In the genomic region with DNA sequence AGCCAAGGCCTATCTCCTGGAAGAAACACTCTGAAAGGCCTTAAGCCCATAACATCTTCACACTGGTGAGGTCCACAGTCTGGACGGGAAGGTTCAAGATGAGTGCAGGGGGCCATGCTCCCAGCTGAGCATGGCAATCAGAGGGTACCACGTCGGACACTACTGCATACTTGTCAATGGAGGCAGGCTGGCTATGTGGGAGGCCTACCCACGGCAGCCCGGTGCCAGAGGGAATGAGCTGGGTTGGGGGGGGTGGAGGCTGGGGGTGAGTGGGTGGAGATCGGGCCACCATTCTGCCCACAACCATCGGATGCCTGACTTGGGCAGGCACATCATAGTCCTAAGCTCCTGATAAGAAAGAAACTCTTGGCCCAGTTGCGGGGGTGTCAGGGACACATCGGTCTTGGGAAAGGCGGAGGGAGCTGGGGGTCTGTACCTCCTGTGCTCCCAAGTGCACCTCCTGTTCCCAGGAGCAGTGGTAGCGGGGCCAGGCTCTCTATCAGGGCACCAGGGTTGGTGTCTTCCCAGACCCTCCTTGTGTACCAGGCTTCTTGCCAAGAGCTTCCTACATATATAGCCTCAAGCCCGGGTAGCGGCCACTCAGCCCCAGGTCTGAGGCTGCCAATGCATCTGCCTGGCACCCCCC, we compare ENCODE assay signal across 9 mouse cellular contexts. TPM values are rescaled to one million over a fixed set of nuclear protein-coding genes. Genes with fewer than 3 reads are reported as not detected.
DNase-seq lines count a peak whose midpoint lies in the region; ATAC-seq and TF ChIP-seq lines count a peak whose summit lies in the region.
"Had no signal": no experiment of that assay in that cellular context is flagged by ENCODE, and none has a peak within 500 bp of the region (broad histone marks: within the 10 kb centered on the region; RNA-seq: fewer than 3 reads in every experiment).

No protein-coding gene starts in this region.

- no peak overlapping the region for H3K27ac ChIP-seq in intestine, embryonic 15.5 days
- H3K27ac ChIP-seq in intestine, embryonic 16.5 days (ENCODE audit: low read length), result no peak overlapping the region
- no peak overlapping the region for H3K27ac ChIP-seq in embryonic facial prominence, embryonic 12.5 days
- no peak overlapping the region for H3K27ac ChIP-seq in hindbrain, embryonic 16.5 days (ENCODE audit: low read depth, low read length)
- H3K27ac ChIP-seq in midbrain, postnatal 0 days (ENCODE audit: low read depth, low read length), result no peak overlapping the region

- H3K9ac ChIP-seq in intestine, embryonic 15.5 days, result no peak overlapping the region
- H3K9ac ChIP-seq in intestine, embryonic 16.5 days (ENCODE audit: low read depth, low read length), result no peak overlapping the region; the same call in 1 of the 2 replicates
- no peak overlapping the region for H3K9ac ChIP-seq in embryonic facial prominence, embryonic 12.5 days
- no peak overlapping the region for H3K9ac ChIP-seq in hindbrain, embryonic 16.5 days (ENCODE audit: low read depth, low read length)
- no peak overlapping the region for H3K9ac ChIP-seq in midbrain, postnatal 0 days (replicated peaks; ENCODE audit: low read length, poor library complexity, severe bottlenecking)

- peak overlapping the region; percentile 95; the same call in 1 of the 2 replicates for H3K4me2 ChIP-seq in intestine, embryonic 15.5 days (replicated peaks)
- no peak overlapping the region for H3K4me2 ChIP-seq in intestine, embryonic 16.5 days (ENCODE audit: low read depth, low read length)
- no peak overlapping the region for H3K4me2 ChIP-seq in embryonic facial prominence, embryonic 12.5 days (replicated peaks)
- H3K4me2 ChIP-seq in hindbrain, embryonic 16.5 days (ENCODE audit: low read length), result peak overlapping the region; percentile 90; the same call in 1 of the 2 replicates
- peak overlapping the region; percentile 79; the same call in 1 of the 2 replicates for H3K4me2 ChIP-seq in midbrain, postnatal 0 days (ENCODE audit: low read depth, low read length, poor library complexity, severe bottlenecking)

- WGBS in intestine, embryonic 15.5 days, result 74% methylated on average over 13 of the region's 13 CpGs
- WGBS in intestine, embryonic 16.5 days, result 76% methylated on average over 13 of the region's 13 CpGs
- 67% methylated on average over 13 of the region's 13 CpGs for WGBS in embryonic facial prominence, embryonic 12.5 days
- 66% methylated on average over 13 of the region's 13 CpGs for WGBS in hindbrain, embryonic 16.5 days
- 61% methylated on average over 13 of the region's 13 CpGs for WGBS in midbrain, postnatal 0 days

- DNase-seq in midbrain, postnatal 0 days (ENCODE audit: low spot score), result no peak
- no peak for DNase-seq in frontal cortex, postnatal 25 days (ENCODE audit: low spot score in 2 of 2)
- DNase-seq in thymus, adult 18-20 months, result no peak

- H3K27me3 ChIP-seq in intestine, embryonic 15.5 days (replicated peaks), result peaks cover 41% of the 10 kb centered on the region
- H3K27me3 ChIP-seq in intestine, embryonic 16.5 days (replicated peaks; ENCODE audit: control insufficient read depth, insufficient read depth, low read length), result peaks cover 29% of the 10 kb centered on the region
- peaks cover 69% of the 10 kb centered on the region for H3K27me3 ChIP-seq in embryonic facial prominence, embryonic 12.5 days
- H3K27me3 ChIP-seq in hindbrain, embryonic 16.5 days (replicated peaks; ENCODE audit: control insufficient read depth, insufficient read depth, low read length), result peaks cover 43% of the 10 kb centered on the region
- peaks cover 31% of the 10 kb centered on the region for H3K27me3 ChIP-seq in midbrain, postnatal 0 days (ENCODE audit: insufficient read depth, low read length)
- H3K27me3 ChIP-seq: Patski had no signal

- TF ChIP-seq CTCF in midbrain, postnatal 0 days (IDR thresholded peaks at IDR 0.05), result no peak

- no peak overlapping the region for H3K4me3 ChIP-seq in intestine, embryonic 15.5 days (replicated peaks)
- H3K4me3 ChIP-seq in intestine, embryonic 16.5 days (ENCODE audit: low read length), result no peak overlapping the region
- H3K4me3 ChIP-seq in embryonic facial prominence, embryonic 12.5 days, result peak overlapping the region; percentile 36; the same call in 1 of the 2 replicates
- H3K4me3 ChIP-seq in hindbrain, embryonic 16.5 days (ENCODE audit: low read length), result 0 out of 2 replicates have a peak overlapping the region, but pooled peaks have one; percentile 6
- peak overlapping the region; percentile 73; the same call in 1 of the 2 replicates for H3K4me3 ChIP-seq in midbrain, postnatal 0 days (ENCODE audit: low read depth, low read length)

- ATAC-seq in intestine, embryonic 15.5 days, result no peak
- no peak for ATAC-seq in intestine, embryonic 16.5 days
- ATAC-seq in embryonic facial prominence, embryonic 12.5 days (ENCODE audit: insufficient number of reproducible peaks, insufficient read depth, low FRiP score, low TSS enrichment), result no peak
- ATAC-seq in hindbrain, embryonic 16.5 days, result no peak
- no peak for ATAC-seq in midbrain, postnatal 0 days (ENCODE audit: low FRiP score)
- ATAC-seq: Patski had no signal

- peaks cover 46% of the 10 kb centered on the region for H3K4me1 ChIP-seq in intestine, embryonic 15.5 days (replicated peaks)
- peaks cover 47% of the 10 kb centered on the region for H3K4me1 ChIP-seq in intestine, embryonic 16.5 days (ENCODE audit: control insufficient read depth, insufficient read depth, low read length)
- peaks cover 52% of the 10 kb centered on the region for H3K4me1 ChIP-seq in embryonic facial prominence, embryonic 12.5 days
- H3K4me1 ChIP-seq in hindbrain, embryonic 16.5 days (ENCODE audit: control insufficient read depth, insufficient read depth, low read depth, low read length), result peaks cover 45% of the 10 kb centered on the region
- H3K4me1 ChIP-seq in midbrain, postnatal 0 days (ENCODE audit: insufficient read depth, low read length), result peaks cover 15% of the 10 kb centered on the region; the same call in 1 of the 2 replicates

- H3K36me3 ChIP-seq in intestine, embryonic 15.5 days, result peaks cover 2% of the 10 kb centered on the region; the same call in 1 of the 2 replicates
- H3K36me3 ChIP-seq in intestine, embryonic 16.5 days (ENCODE audit: control insufficient read depth, insufficient read depth, low read length), result no peaks in the 10 kb centered on the region
- peaks cover 2% of the 10 kb centered on the region for H3K36me3 ChIP-seq in embryonic facial prominence, embryonic 12.5 days
- H3K36me3 ChIP-seq in hindbrain, embryonic 16.5 days (ENCODE audit: control insufficient read depth, insufficient read depth, low read length), result peaks cover 7% of the 10 kb centered on the region
- peaks cover 8% of the 10 kb centered on the region for H3K36me3 ChIP-seq in midbrain, postnatal 0 days (ENCODE audit: insufficient read depth, low read length)

- no peaks in the 10 kb centered on the region for H3K9me3 ChIP-seq in intestine, embryonic 15.5 days
- H3K9me3 ChIP-seq in intestine, embryonic 16.5 days (ENCODE audit: control insufficient read depth, low read length), result no peaks in the 10 kb centered on the region
- no peaks in the 10 kb centered on the region for H3K9me3 ChIP-seq in embryonic facial prominence, embryonic 12.5 days
- H3K9me3 ChIP-seq in hindbrain, embryonic 16.5 days (ENCODE audit: control insufficient read depth, low read length), result no peaks in the 10 kb centered on the region
- H3K9me3 ChIP-seq in midbrain, postnatal 0 days (ENCODE audit: low read length), result no peaks in the 10 kb centered on the region

RNA-seq across cellular contexts. Expression of a gene that starts 2.1 kb away (rescaled TPM):
- 28.2 and 28.5 TPM in 2 replicates for polyA plus RNA-seq in intestine, embryonic 15.5 days (2015; fragmentation: Nextera tagmentation; extraction: Ambion mirVana)
- polyA plus RNA-seq in intestine, embryonic 16.5 days (2015; fragmentation: Nextera tagmentation; extraction: Ambion mirVana), result 17.5 and 21.0 TPM in 2 replicates
- polyA plus RNA-seq in embryonic facial prominence, embryonic 12.5 days (2016; fragmentation: Nextera tagmentation; extraction: Ambion mirVana), result 44.3 and 47.6 TPM in 2 replicates
- 19.1 and 21.6 TPM in 2 replicates for polyA plus RNA-seq in hindbrain, embryonic 16.5 days (2015; fragmentation: Nextera tagmentation; extraction: Ambion mirVana)
- 33.8 and 43.8 TPM in 2 replicates for total RNA-seq in midbrain, postnatal 0 days (2014; rRNA removed)
- 17.6 and 18.5 TPM in 2 replicates for polyA plus RNA-seq in midbrain, postnatal 0 days (2015; fragmentation: Nextera tagmentation; extraction: Ambion mirVana)

RNA-seq across cellular contexts. Expression of a gene that starts 5.1 kb away (rescaled TPM):
- 0.68 and 0.90 TPM in 2 replicates for polyA plus RNA-seq in intestine, embryonic 15.5 days (2015; fragmentation: Nextera tagmentation; extraction: Ambion mirVana)
- polyA plus RNA-seq in intestine, embryonic 16.5 days (2015; fragmentation: Nextera tagmentation; extraction: Ambion mirVana), result 0.69 and 0.71 TPM in 2 replicates
- polyA plus RNA-seq in embryonic facial prominence, embryonic 12.5 days (2016; fragmentation: Nextera tagmentation; extraction: Ambion mirVana), result 1.1 TPM in 2 replicates
- polyA plus RNA-seq in hindbrain, embryonic 16.5 days (2015; fragmentation: Nextera tagmentation; extraction: Ambion mirVana), result 2.0 TPM in 2 replicates
- 3.1 and 6.2 TPM in 2 replicates for total RNA-seq in midbrain, postnatal 0 days (2014; rRNA removed)
- 3.6 and 4.6 TPM in 2 replicates for polyA plus RNA-seq in midbrain, postnatal 0 days (2015; fragmentation: Nextera tagmentation; extraction: Ambion mirVana)
- total RNA-seq: monocyte, adult 5-6 weeks had no signal

RNA-seq across cellular contexts. Expression of a gene that starts 35.7 kb away (rescaled TPM):
- polyA plus RNA-seq in intestine, embryonic 15.5 days (2015; fragmentation: Nextera tagmentation; extraction: Ambion mirVana), result 27.5 and 30.0 TPM in 2 replicates
- 27.8 and 32.5 TPM in 2 replicates for polyA plus RNA-seq in intestine, embryonic 16.5 days (2015; fragmentation: Nextera tagmentation; extraction: Ambion mirVana)
- polyA plus RNA-seq in embryonic facial prominence, embryonic 12.5 days (2016; fragmentation: Nextera tagmentation; extraction: Ambion mirVana), result 26.4 and 27.9 TPM in 2 replicates
- 43.3 and 45.0 TPM in 2 replicates for polyA plus RNA-seq in hindbrain, embryonic 16.5 days (2015; fragmentation: Nextera tagmentation; extraction: Ambion mirVana)
- total RNA-seq in midbrain, postnatal 0 days (2014; rRNA removed), result 48.0 and 67.1 TPM in 2 replicates
- 50.4 and 54.6 TPM in 2 replicates for polyA plus RNA-seq in midbrain, postnatal 0 days (2015; fragmentation: Nextera tagmentation; extraction: Ambion mirVana)

RNA-seq across cellular contexts. Expression of a gene that starts 36.1 kb away (rescaled TPM):
- polyA plus RNA-seq in intestine, embryonic 15.5 days (2015; fragmentation: Nextera tagmentation; extraction: Ambion mirVana), result 571 and 594 TPM in 2 replicates
- 499 and 529 TPM in 2 replicates for polyA plus RNA-seq in intestine, embryonic 16.5 days (2015; fragmentation: Nextera tagmentation; extraction: Ambion mirVana)
- polyA plus RNA-seq in embryonic facial prominence, embryonic 12.5 days (2016; fragmentation: Nextera tagmentation; extraction: Ambion mirVana), result 949 and 978 TPM in 2 replicates
- 520 and 571 TPM in 2 replicates for polyA plus RNA-seq in hindbrain, embryonic 16.5 days (2015; fragmentation: Nextera tagmentation; extraction: Ambion mirVana)
- total RNA-seq in midbrain, postnatal 0 days (2014; rRNA removed), result 315 and 338 TPM in 2 replicates
- polyA plus RNA-seq in midbrain, postnatal 0 days (2015; fragmentation: Nextera tagmentation; extraction: Ambion mirVana), result 353 and 371 TPM in 2 replicates

Comparison
In these comparisons a context has a peak if more than half of its experiments do, and no peak if none do; other contexts are left out.
1. H3K4me2 ChIP-seq: peak in intestine, embryonic 15.5 days (single experiment), hindbrain, embryonic 16.5 days (single experiment) and midbrain, postnatal 0 days (single experiment); none in intestine, embryonic 16.5 days (single experiment) and embryonic facial prominence, embryonic 12.5 days (single experiment).
2. H3K4me3 ChIP-seq: peak in embryonic facial prominence, embryonic 12.5 days (single experiment), hindbrain, embryonic 16.5 days (single experiment) and midbrain, postnatal 0 days (single experiment); none in intestine, embryonic 15.5 days (single experiment) and intestine, embryonic 16.5 days (single experiment).